Mouse (Mus musculus) ES-Bruce4 (cell line): ENCODE data around the gene Antxr2.

Experiments used
- CTCF ChIP-seq: IDR thresholded peaks from one replicate; pipeline ENCODE4 v1.8.1; 2011; ENCODE audit warnings: low read depth, low read length
- EP300 ChIP-seq: IDR thresholded peaks from 2 replicates; pipeline ENCODE4 v1.6.1; 2011; ENCODE audit warnings: low read depth, low read length; ENCODE audit not compliant: insufficient read depth
- POLR2A ChIP-seq: IDR thresholded peaks from one replicate; pipeline ENCODE4 v1.8.1; 2011; ENCODE audit warnings: low read length; ENCODE audit not compliant: insufficient read depth

DNA sequence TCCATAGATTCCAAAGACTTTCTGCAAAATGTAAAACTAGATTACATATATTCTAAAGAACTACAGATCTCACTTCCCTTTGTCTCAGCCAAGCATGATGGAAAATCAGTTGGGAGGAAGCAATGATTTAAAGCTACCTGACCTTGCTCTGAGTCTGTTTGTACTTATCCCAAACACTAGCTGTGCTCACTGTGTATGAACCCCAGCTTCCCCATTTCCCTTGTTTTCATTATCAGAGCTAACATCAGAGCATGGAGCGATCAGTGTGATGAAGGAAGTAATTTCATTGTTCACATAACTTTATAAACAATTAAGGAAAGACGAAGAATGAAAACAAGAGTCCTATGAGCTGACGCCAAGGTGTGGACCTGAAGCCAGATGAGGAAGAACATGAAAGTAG, 68.3 kb downstream of the Antxr2 start:
- TF ChIP-seq CTCF (no peak), EP300 (no peak), POLR2A (no peak)
